Mouse (Mus musculus) gastrocnemius, adult 2 months (tissue): ENCODE data around the gene Lacc1. TPM values are rescaled to one million over a fixed set of nuclear protein-coding genes. Genes with fewer than 3 reads are reported as not detected.

ENCODE experiments used
- DNase-seq: peaks from one replicate; pipeline ENCODE4 v3.0.0; 2022
- H3K27ac ChIP-seq: fragments of 200-600 bp; 2 replicates; pipeline ENCODE4 v1.8.1; 2022; ENCODE audit warnings: mild to moderate bottlenecking
- H3K4me3 ChIP-seq: fragments of 200-600 bp; 2 replicates; pipeline ENCODE4 v1.8.1; 2022; ENCODE audit warnings: mild to moderate bottlenecking, moderate library complexity
- CTCF ChIP-seq: fragments of 200-600 bp; IDR thresholded peaks from 2 replicates; pipeline ENCODE4 v1.8.1; 2022; ENCODE audit warnings: antibody characterized with exemption, mild to moderate bottlenecking, moderate library complexity
- intact Hi-C: fragments of 180-260 bp; cut with DNase I; formaldehyde crosslinking; loops from one replicate; pipeline ENCODE4 v1.15.1; 2025
- long read RNA-seq, 2 experiments: library from polyadenylated mRNA; stranded (forward); transcript quantifications; one replicate each; pipeline ENCODE4 v2.0.0; 2021
- total RNA-seq, 2 experiments: library from RNA; stranded (reverse); gene quantifications; 2 replicates each; pipeline ENCODE4 v1.2.3; 2021

The Lacc1 gene
- under 1 TPM; 0.66 to 0.75 TPM for total RNA-seq
- long read RNA-seq, experiment 1, partial matches to known transcripts: 0 of 1 reads
- long read RNA-seq, experiment 1, other reads (novel, unspliced or antisense): 0 of 1 reads
- long read RNA-seq, experiment 2: 0 reads

- H3K4me3 ChIP-seq: peak within 1 kb of the TSS; percentile 86
- peak; percentile 78 for TF ChIP-seq CTCF
- H3K27ac ChIP-seq: peak within 1 kb of the TSS; percentile 87
- intact Hi-C loops: no loop called here
- DNase-seq: peak; percentile 90
These were observed at the start of gene Lacc1, which contains the start of gene Ccdc122 for GRCm38 (mm10) chr14:77036226-77037046. Lacc1 (minus strand) TSS chr14:77036904. Ccdc122 (plus strand) TSS chr14:77036772.

GRCm38 (mm10) chr14:77081248-77081647, 44.5 kb upstream of the Lacc1 start:
- no peak for DNase-seq
- intact Hi-C loops: no loop called here
- no peak for TF ChIP-seq CTCF
- H3K4me3 ChIP-seq: no peak overlapping the region
- H3K27ac ChIP-seq: no peak overlapping the region

GRCm38 (mm10) chr14:77069361-77069760, 32.7 kb upstream of the Lacc1 start:
- no peak for TF ChIP-seq CTCF
- H3K27ac ChIP-seq: no peak overlapping the region
- DNase-seq: peak; percentile 22
- H3K4me3 ChIP-seq: no peak overlapping the region
- intact Hi-C loops: no loop called here

GRCm38 (mm10) chr14:77053288-77053687, 16.6 kb upstream of the Lacc1 start:
- intact Hi-C loops: loop anchor here (10.0 kb wide), 1 partner anchor 872 kb away; no protein-coding TSS in a partner anchor
- Histone ChIP-seq H3K27ac (no peak overlapping the region), H3K4me3 (no peak overlapping the region)
- TF ChIP-seq CTCF: peak; percentile 52
- DNase-seq: no peak

GRCm38 (mm10) chr14:77037832-77038425, 1.2 kb upstream of the Lacc1 start:
- no peak overlapping the region for H3K4me3 ChIP-seq
- intact Hi-C loops: no loop called here
- TF ChIP-seq CTCF: no peak
- no peak for DNase-seq
- no peak overlapping the region for H3K27ac ChIP-seq

- Histone ChIP-seq H3K4me3 (peak overlapping the region; percentile 86), H3K27ac (0 out of 2 replicates have a peak overlapping the region, but pooled peaks have one; percentile 87)
- intact Hi-C loops: no loop called here
- no peak for DNase-seq
- no peak for TF ChIP-seq CTCF
These were observed 626 bp upstream of the Lacc1 start for GRCm38 (mm10) chr14:77037330-77037729.

GRCm38 (mm10) chr14:77034970-77035369, 1.7 kb downstream of the Lacc1 start:
- Histone ChIP-seq H3K4me3 (no peak overlapping the region), H3K27ac (0 out of 2 replicates have a peak overlapping the region, but pooled peaks have one; percentile 24)
- no peak for TF ChIP-seq CTCF
- intact Hi-C loops: no loop called here
- DNase-seq: no peak

GRCm38 (mm10) chr14:77034175-77034915, 2.4 kb downstream of the Lacc1 start:
- intact Hi-C loops: no loop called here
- Histone ChIP-seq H3K27ac (peak overlapping the region; percentile 51; the same call in 1 of the 2 replicates), H3K4me3 (peak overlapping the region; percentile 9; the same call in 1 of the 2 replicates)
- DNase-seq: peak; percentile 21
- no peak for TF ChIP-seq CTCF

GRCm38 (mm10) chr14:77033391-77033790, 3.3 kb downstream of the Lacc1 start:
- intact Hi-C loops: no loop called here
- H3K4me3 ChIP-seq: no peak overlapping the region
- TF ChIP-seq CTCF: no peak
- H3K27ac ChIP-seq: 0 out of 2 replicates have a peak overlapping the region, but pooled peaks have one; percentile 24
- no peak for DNase-seq

- no peak for TF ChIP-seq CTCF
- DNase-seq: no peak
- intact Hi-C loops: no loop called here
- H3K27ac ChIP-seq: no peak overlapping the region
- H3K4me3 ChIP-seq: no peak overlapping the region
These were observed 4.3 kb downstream of the Lacc1 start for GRCm38 (mm10) chr14:77032433-77032832.

GRCm38 (mm10) chr14:77030808-77031207, 5.9 kb downstream of the Lacc1 start:
- intact Hi-C loops: no loop called here
- Histone ChIP-seq H3K27ac (no peak overlapping the region), H3K4me3 (no peak overlapping the region)
- no peak for DNase-seq
- TF ChIP-seq CTCF: no peak

- intact Hi-C loops: no loop called here
- no peak for DNase-seq
- TF ChIP-seq CTCF: no peak
- Histone ChIP-seq H3K4me3 (no peak overlapping the region), H3K27ac (no peak overlapping the region)
These were observed 7.2 kb downstream of the Lacc1 start for GRCm38 (mm10) chr14:77029319-77030054.
